7 mouse cellular contexts compared by ENCODE assay signal in the genomic region with DNA sequence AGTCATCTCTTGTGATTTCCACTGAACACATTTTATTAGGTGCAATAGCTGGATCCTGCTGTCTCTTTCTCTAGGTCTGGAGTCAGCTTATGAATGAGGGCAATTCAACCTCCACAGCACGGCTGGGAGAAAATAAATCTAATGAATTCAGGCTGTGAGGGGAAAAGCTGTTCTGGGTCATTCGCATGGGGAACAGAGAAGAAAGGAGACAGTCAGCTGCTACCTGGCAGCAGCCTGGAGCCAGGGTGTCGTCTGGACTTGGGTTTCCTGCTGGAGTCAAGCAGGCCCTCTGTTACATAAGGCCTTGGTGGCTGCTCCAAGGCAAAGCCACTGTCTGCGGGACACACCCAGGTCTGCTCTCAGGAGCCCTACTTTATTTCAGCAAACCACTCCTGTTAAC.
DNase-seq lines count a peak whose midpoint lies in the region; ATAC-seq and TF ChIP-seq lines count a peak whose summit lies in the region.

No protein-coding gene starts in this region.

- no peaks in the 10 kb centered on the region for H3K27me3 ChIP-seq in hindbrain, embryonic 11.5 days (ENCODE audit: control insufficient read depth, insufficient read depth, low read length)
- H3K27me3 ChIP-seq in neural tube, embryonic 13.5 days, result no peaks in the 10 kb centered on the region

- no peak overlapping the region for H3K4me3 ChIP-seq in layer of hippocampus, adult 2 months
- no peak overlapping the region for H3K4me3 ChIP-seq in hindbrain, embryonic 11.5 days (ENCODE audit: low read depth, low read length)
- H3K4me3 ChIP-seq in neural tube, embryonic 13.5 days, result no peak overlapping the region

- no peak for ATAC-seq in hindbrain, embryonic 11.5 days (ENCODE audit: low FRiP score)
- ATAC-seq in neural tube, embryonic 13.5 days (ENCODE audit: low read depth), result peak; percentile 61; the same call in 1 of the 2 replicates

- TF ChIP-seq CTCF in layer of hippocampus, adult 2 months (conservative IDR thresholded peaks at IDR 0.05), result no peak

- no peaks in the 10 kb centered on the region for H3K36me3 ChIP-seq in hindbrain, embryonic 11.5 days (ENCODE audit: control insufficient read depth, insufficient read depth, low read length)
- no peaks in the 10 kb centered on the region for H3K36me3 ChIP-seq in neural tube, embryonic 13.5 days

- WGBS in hindbrain, embryonic 11.5 days, result 43% methylated on average over 4 of the region's 4 CpGs
- 11% methylated on average over 4 of the region's 4 CpGs for WGBS in neural tube, embryonic 13.5 days

- no peaks in the 10 kb centered on the region for H3K4me1 ChIP-seq in hindbrain, embryonic 11.5 days (replicated peaks; ENCODE audit: control insufficient read depth, insufficient read depth, low read length)
- H3K4me1 ChIP-seq in neural tube, embryonic 13.5 days (replicated peaks), result peaks cover 11% of the 10 kb centered on the region

- H3K27ac ChIP-seq in layer of hippocampus, adult 2 months, result peak overlapping the region; percentile 25; the same call in 1 of the 2 replicates
- no peak overlapping the region for H3K27ac ChIP-seq in hindbrain, embryonic 11.5 days (ENCODE audit: low read depth, low read length)
- H3K27ac ChIP-seq in neural tube, embryonic 13.5 days (replicated peaks), result no peak overlapping the region

- H3K4me2 ChIP-seq in hindbrain, embryonic 11.5 days (replicated peaks; ENCODE audit: low read depth, low read length), result no peak overlapping the region
- no peak overlapping the region for H3K4me2 ChIP-seq in neural tube, embryonic 13.5 days

- no peak for DNase-seq in layer of hippocampus, adult 2 months (ENCODE audit: low spot score in 2 of 2)
- no peak for DNase-seq in layer of hippocampus, adult 9-11 months
- DNase-seq in cerebellum, postnatal 36 days, result peak; percentile 7 to 8
- peak; percentile 3 for DNase-seq in hindbrain, embryonic 11.5 days (ENCODE audit: low spot score)
- no peak for DNase-seq in adrenal gland, postnatal 4 days (ENCODE audit: low spot score in 2 of 2)
- no peak for DNase-seq in adrenal gland, adult 8-10 months

- H3K9ac ChIP-seq in hindbrain, embryonic 11.5 days (ENCODE audit: low read depth, low read length), result no peak overlapping the region
- no peak overlapping the region for H3K9ac ChIP-seq in neural tube, embryonic 13.5 days

- H3K9me3 ChIP-seq in hindbrain, embryonic 11.5 days (ENCODE audit: control insufficient read depth, low read length), result no peaks in the 10 kb centered on the region
- H3K9me3 ChIP-seq in neural tube, embryonic 13.5 days, result no peaks in the 10 kb centered on the region

Comparison
In these comparisons a context has a peak if more than half of its experiments do, and no peak if none do; other contexts are left out.
1. DNase-seq: peak in cerebellum, postnatal 36 days (2 of 2) and hindbrain, embryonic 11.5 days (single experiment); none in layer of hippocampus, adult 2 months (0 of 2), layer of hippocampus, adult 9-11 months (single experiment), adrenal gland, postnatal 4 days (0 of 2) and adrenal gland, adult 8-10 months (single experiment).